In the genomic region with DNA sequence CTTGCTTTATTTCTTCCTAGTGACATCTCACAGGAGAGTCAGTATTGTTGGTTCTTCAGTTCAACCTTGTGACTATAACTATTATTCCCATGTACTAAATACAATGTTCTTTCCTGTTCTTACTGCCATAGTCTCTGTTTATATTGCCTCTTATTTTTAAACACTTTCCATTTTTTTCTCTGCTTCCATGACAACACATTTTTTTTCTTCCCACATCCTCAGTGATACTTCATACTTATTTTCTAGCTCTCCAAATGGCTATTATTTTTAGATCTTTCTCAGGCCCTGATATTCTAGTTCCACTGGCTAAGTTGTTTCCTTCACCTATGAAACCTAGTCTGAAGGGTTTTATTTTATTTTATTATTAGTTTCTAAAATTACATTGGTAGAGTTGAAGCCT, we compare ENCODE assay signal across 26 mouse cellular contexts.
DNase-seq lines count a peak whose midpoint lies in the region; ATAC-seq and TF ChIP-seq lines count a peak whose summit lies in the region.
"Had no signal": no experiment of that assay in that cellular context is flagged by ENCODE, and none has a peak within 500 bp of the region (broad histone marks: within the 10 kb centered on the region; RNA-seq: fewer than 3 reads in every experiment).

No protein-coding gene starts in this region.

- TF ChIP-seq CTCF in left cerebral cortex, adult 2 months (IDR thresholded peaks at IDR 0.05), result no peak

- intact Hi-C loops in left cerebral cortex, adult 2 months (cut with DNase I), result no loop called here
- intact Hi-C loops in left cerebral cortex, postnatal 10 days (cut with DNase I), result no loop called here
- intact Hi-C loops in gastrocnemius, postnatal 36 days (cut with DNase I), result no loop called here

- no peak overlapping the region for H3K4me3 ChIP-seq in left cerebral cortex, adult 2 months
- H3K4me3 ChIP-seq: embryonic facial prominence, embryonic 13.5 days; embryonic facial prominence, embryonic 15.5 days; erythroblast, embryonic 14.5 days; forebrain, embryonic 10.5 days; forebrain, embryonic 12.5 days had no signal

- DNase-seq in frontal cortex, postnatal 25 days (ENCODE audit: low spot score in 2 of 2), result no peak
- DNase-seq in left cerebral cortex, adult 2 months (ENCODE audit: extremely low spot score in 1 of 2, low spot score in 2 of 2), result no peak
- no peak for DNase-seq in left cerebral cortex, postnatal 10 days (ENCODE audit: extremely low spot score in 1 of 2, low spot score in 2 of 2)
- DNase-seq in telencephalon, adult 2 months (ENCODE audit: low read depth, low spot score), result peak; percentile 65
- no peak for DNase-seq in gastrocnemius, postnatal 36 days
- DNase-seq: adrenal gland, adult 8-10 months; adrenal gland, postnatal 14 days; adrenal gland, postnatal 36 days; B cell, adult 2 months; cerebellum, adult 11-12 months; cerebellum, adult 2 months; cerebellum, adult 9-10 months; cerebellum, postnatal 10 days; cerebellum, postnatal 25 days; embryo, embryonic 11 days had no signal

- peak; percentile 86 for ATAC-seq in frontal cortex, adult (ENCODE audit: low TSS enrichment)
- ATAC-seq: activated CD4-positive, CD25-positive, alpha-beta regulatory T cell, adult 4 months; CD4-positive, CD25-positive, alpha-beta regulatory T cell, adult 4 months; forebrain, embryonic 14.5 days; forebrain, embryonic 16.5 days; Patski had no signal

- H3K27ac ChIP-seq in left cerebral cortex, adult 2 months, result peak overlapping the region; percentile 66
- H3K27ac ChIP-seq: embryonic facial prominence, embryonic 13.5 days; embryonic facial prominence, embryonic 15.5 days; forebrain, embryonic 10.5 days; forebrain, embryonic 12.5 days had no signal
